Mouse (Mus musculus): Measurements from ENCODE around the gene Zfp286. TPM values are rescaled to one million over a fixed set of nuclear protein-coding genes. Genes with fewer than 3 reads are reported as not detected.
A peak's percentile ranks its signal among the peaks of the same experiment; 100 is the strongest.

Gene Zfp286
- polyA plus RNA-seq, 1 experiment: 0.19 TPM

DNA sequence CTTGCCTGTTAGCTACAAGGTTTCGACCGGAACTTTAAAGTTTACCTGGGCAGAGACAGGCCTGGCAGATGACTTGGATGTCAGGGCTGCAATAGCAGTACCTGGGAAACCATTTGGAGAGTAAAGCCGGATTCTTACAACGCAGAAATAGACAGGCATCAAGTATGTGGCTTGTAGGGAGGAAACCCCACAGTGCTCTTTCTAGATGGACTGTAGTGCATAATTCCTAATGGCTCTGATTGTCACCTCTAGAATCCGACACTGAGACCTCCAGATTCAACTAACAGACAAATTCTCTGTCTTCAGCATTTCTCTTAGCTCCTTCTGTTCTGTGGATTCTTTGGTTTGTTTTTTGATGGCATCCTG is 57.3 kb downstream of the Zfp286 start:
- no peak for DNase-seq (ENCODE audit: low read depth, low spot score)
- 28% methylated on average over 5 of the region's 5 CpGs for WGBS

DNA sequence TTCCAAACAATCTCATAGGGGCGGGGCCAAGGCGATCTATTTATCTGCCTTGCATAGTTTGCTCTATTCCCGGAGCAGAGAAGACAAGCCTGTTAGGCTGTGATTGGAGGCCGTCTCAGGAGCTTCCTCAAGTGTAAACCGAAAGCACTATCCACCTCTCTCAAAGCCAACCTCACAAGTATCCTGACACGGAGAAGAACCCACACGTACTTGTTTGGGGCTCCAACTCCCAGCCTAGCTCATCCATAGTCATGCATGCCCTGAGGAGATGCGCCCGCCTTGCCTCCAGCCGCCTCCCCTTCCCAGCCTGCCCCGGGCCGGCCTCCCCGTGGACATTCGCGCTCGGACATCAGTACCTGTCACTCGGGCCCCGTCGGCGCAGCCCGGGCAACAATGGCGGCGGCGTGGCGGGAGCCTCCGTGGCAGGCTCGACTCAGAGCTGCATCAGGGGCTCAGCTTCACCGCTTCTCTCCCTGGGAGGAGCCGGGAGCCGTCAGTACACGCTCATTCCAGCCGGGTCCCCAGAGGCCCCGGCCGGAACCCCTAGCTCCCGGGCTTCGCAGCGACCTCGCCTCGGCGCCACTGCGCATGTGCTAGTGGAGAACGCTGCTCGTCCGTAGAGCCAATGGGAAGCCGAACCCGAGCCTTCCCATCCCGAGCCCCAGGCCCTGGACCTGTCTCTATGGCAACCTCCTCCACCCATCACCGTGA is 57.8 kb downstream of the Zfp286 start, which contains the start of gene Zfp287:
TSS of gene Zfp287 (minus strand) at position 595 of the 711 bp plus-strand sequence.
- WGBS: 1% methylated on average over 48 of the region's 48 CpGs
- peak; percentile 57 for DNase-seq (ENCODE audit: low read depth, low spot score)

DNA sequence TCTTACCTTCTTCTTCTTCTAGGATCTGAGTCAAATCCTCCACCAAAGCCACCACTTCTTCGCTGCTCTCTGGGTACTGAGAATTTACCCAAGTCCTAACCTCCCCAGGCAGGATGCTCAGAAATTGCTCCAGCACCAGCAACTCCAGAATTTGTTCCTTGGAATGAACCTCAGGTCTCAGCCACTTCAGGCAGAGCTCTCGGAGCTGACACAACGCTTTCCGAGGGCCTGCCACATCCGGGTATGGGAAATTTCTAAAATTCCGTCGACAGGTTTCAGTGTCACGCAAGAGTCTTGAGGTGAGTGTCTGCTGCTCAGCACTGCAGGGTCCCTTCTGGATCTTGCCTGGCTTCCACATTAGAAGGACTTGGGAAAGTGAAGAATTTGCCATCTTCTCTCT is 61.0 kb downstream of the Zfp286 start:
- 95% methylated on average over 8 of the region's 8 CpGs for WGBS

DNA sequence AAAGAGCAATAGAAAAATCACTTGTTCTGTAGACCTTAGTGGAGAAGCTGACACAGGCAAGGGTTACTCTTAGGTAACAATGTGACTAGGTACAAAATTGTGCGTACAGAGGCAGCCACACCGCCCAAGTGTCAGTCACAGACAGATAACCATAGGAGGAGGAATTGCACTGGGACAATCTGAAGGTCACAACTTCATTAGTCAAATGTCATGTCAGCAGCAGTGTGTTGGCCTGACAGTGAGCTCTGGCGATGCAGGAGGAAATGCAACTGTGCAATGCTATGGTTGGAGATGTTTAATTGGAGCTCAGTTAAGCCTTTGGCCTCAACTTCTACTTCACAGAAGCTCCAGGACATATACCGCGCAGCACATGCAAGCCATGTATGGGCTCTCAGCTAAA is 78.6 kb downstream of the Zfp286 start:
- no peak for DNase-seq (ENCODE audit: low read depth, low spot score)
- 85% methylated on average over 5 of the region's 5 CpGs for WGBS

More for the DNA sequence above, 61.0 kb downstream of the Zfp286 start:
- no peak for DNase-seq (ENCODE audit: low read depth, low spot score)

DNA sequence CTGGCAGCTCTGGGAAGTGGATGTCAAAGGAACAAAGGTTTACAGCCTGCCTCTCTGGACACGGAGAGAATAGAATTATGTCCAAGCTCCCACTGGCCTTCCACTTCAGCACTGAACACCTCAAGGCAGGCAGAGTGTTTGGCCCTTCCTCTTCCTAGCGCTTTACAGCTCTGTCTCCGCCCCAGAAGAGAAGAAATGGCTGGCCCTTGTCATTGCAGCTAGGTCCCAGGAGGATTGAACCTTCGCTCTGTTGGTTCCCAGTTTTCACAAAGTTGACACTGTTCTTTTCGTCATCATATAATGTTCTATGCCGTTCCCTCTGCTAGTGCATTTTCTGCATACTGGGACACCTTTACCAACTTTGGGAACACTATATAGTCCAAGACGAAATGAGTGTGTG is 81.0 kb downstream of the Zfp286 start:
- 76% methylated on average over 7 of the region's 7 CpGs for WGBS
- DNase-seq (ENCODE audit: low read depth, low spot score): no peak

DNA sequence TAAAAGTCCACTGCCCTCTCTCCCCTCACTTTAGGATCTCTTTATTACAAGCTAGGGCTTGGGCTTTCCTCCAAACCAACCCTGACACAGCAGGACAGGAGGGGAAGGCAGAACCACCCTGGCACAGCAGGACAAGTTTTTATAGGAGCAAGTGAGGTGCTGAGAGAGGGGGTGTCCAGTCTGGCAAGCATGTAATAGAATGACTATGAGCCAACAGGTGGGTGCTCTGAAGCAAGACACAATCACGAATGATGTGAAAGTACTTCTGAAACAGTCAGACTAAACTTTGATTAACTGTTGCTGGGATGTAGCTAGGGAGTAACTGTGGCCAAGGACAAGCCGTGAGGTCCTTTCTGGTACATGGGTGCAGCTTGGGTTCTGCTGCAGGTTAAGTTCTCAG is 83.1 kb downstream of the Zfp286 start:
- WGBS: 83% methylated on average over 2 of the region's 2 CpGs
- no peak for DNase-seq (ENCODE audit: low read depth, low spot score)

Other genes starting within 250 kb of the Zfp286 start
- gene Ubb, start 238.3 kb downstream of the Zfp286 start, polyA plus RNA-seq (2012; rRNA removed): 1,797 and 2,293 TPM in 2 replicates
- gene Trpv2, start 215.0 kb downstream of the Zfp286 start, polyA plus RNA-seq (2012; rRNA removed): 8.7 and 9.0 TPM in 2 replicates
- gene Lrrc75a, start 140.9 kb downstream of the Zfp286 start, polyA plus RNA-seq (2012; rRNA removed): 72.9 and 87.9 TPM in 2 replicates
- gene Mmgt2, start 140.8 kb downstream of the Zfp286 start, polyA plus RNA-seq (2012; rRNA removed): 36.1 and 46.8 TPM in 2 replicates
- 0.78 and 1.3 TPM in 2 replicates for gene Zfp287, start 57.6 kb downstream of the Zfp286 start, polyA plus RNA-seq (2012; rRNA removed)
- gene Gm10428, start 36.4 kb downstream of the Zfp286 start, polyA plus RNA-seq (2012; rRNA removed): not detected in 2 replicates
- gene Trim16, start 30.8 kb upstream of the Zfp286 start, polyA plus RNA-seq (2012; rRNA removed): 11.8 and 14.0 TPM in 2 replicates
- 0.25 and 0.26 TPM in 2 replicates for gene Fbxw10, start 57.6 kb upstream of the Zfp286 start, polyA plus RNA-seq (2012; rRNA removed)
- 18.5 and 19.1 TPM in 2 replicates for gene Tvp23b, start 90.0 kb upstream of the Zfp286 start, polyA plus RNA-seq (2012; rRNA removed)
- not detected in 2 replicates for gene Cdrt4, start 161.7 kb upstream of the Zfp286 start, polyA plus RNA-seq (2012; rRNA removed)